Mouse (Mus musculus): ENCODE data around the gene Gabbr1.

The Gabbr1 gene

DNA sequence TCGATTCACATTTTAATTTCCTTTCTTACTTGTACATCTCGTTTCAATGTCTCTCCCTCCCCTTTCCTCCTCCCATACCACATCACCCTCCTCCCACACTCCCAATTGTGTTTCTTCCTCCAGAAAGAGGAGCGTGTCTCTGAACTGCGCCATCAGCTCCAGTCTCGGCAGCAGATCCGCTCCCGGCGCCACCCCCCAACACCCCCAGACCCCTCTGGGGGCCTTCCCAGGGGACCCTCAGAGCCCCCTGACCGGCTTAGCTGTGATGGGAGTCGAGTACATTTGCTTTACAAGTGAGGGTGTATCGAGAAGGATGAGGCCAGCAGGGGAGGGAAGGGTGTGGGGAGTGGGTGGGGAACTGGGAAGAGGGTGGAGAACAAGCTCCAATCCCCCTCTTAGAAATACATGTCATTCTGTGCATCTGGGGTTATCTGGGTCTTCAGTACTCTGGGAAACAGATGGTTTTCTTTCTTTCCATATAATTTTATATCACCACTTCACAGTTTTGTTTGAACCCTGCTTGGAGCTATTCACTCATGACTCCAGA, 27.0 kb downstream of the Gabbr1 start:
- peak; percentile 63 for DNase-seq (ENCODE audit: low read depth, low spot score)

- no peak for DNase-seq (ENCODE audit: low read depth, low spot score)
Measured at GRCm38 (mm10) chr17:37075181-37075580, 29.4 kb downstream of the Gabbr1 start.

- DNase-seq (ENCODE audit: low read depth, low spot score): no peak
Measured at GRCm38 (mm10) chr17:37075766-37076165, 30.0 kb downstream of the Gabbr1 start.

- peak; percentile 83 for DNase-seq (ENCODE audit: low read depth, low spot score)
Measured at GRCm38 (mm10) chr17:37078193-37078592, 32.4 kb downstream of the Gabbr1 start.

GRCm38 (mm10) chr17:37078990-37079389, 33.2 kb downstream of the Gabbr1 start:
- DNase-seq (ENCODE audit: low read depth, low spot score): peak; percentile 96

DNA sequence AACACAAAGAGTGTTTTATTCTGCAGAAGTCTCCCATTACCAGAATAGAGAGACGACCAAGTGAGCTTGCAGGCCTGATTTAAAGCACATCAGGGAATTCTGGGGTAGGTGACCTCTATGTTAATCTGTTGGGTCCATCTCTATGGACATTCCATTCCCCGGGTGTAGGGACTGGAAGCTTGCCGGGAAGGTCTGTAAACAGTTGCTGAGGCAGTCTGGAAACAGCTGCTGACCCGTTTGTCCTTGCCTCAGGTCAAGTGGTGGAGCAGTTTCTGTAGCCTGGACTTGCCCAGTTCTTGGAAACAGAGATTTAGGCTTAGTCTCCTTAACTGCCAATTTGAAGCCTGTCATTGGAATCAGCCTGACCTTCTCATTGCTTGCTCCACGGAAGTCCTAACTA, 34.4 kb downstream of the Gabbr1 start:
- DNase-seq (ENCODE audit: low read depth, low spot score): peak; percentile 78

DNA sequence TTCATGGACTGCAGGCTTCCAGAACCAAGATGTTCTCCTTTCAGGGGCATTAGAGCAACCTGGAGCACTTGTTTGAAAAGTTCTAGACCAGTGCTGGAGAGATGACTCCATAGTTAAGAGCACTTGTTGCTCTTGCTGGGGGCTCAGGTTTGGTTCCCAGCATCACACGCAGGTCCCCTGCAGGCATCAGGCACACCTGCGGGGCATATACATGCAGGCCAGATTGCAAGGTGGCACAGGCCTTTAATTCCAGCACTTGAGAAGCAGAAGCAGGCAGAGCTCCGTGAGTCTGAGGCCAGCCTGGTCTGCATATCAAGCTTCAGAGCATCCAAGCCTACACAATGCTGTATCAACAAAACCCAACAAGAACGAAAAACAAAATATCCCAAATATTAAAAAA, 35.9 kb downstream of the Gabbr1 start:
- no peak for DNase-seq (ENCODE audit: low read depth, low spot score)

DNA sequence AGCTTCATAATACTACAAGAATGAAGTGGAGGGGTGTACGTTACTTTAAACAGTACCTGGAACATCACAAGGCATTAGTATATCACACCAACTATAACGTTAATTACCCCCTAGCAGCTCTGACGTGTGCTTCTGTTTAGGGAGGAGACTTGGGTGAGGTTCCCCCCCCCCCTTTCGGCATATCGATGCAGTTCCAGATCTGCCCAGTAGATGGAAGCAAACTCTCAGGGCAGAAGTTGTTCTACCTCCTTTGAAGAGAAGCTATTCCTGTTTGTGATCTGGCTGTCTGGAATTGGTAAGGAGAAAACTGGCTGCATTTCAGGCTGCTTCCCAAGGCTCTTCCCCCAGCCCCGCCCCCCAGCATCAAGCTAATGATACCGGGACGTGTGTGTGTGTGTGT, 37.6 kb downstream of the Gabbr1 start:
- DNase-seq (ENCODE audit: low read depth, low spot score): peak; percentile 89

DNA sequence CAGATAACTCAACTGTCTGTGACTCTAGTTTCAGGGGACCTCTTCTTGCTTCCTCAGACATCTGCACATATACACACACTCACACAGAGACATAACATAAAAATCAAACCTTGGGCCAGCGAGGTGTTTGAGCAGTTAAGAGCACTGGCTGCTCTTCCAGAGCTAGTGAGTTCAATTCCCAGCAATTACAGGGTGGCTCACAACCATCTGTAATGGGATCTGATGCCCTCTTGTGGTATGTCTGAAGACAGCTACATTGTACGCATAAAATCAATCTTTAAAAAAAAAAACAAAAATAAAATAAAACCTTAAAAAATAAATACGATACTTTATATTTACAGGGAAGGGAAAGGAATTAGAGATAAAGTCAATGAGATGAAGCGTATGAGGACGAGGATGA, 38.9 kb downstream of the Gabbr1 start:
- peak; percentile 63 for DNase-seq (ENCODE audit: low read depth, low spot score)

GRCm38 (mm10) chr17:37085545-37085944, 39.8 kb downstream of the Gabbr1 start:
- DNase-seq (ENCODE audit: low read depth, low spot score): no peak

DNA sequence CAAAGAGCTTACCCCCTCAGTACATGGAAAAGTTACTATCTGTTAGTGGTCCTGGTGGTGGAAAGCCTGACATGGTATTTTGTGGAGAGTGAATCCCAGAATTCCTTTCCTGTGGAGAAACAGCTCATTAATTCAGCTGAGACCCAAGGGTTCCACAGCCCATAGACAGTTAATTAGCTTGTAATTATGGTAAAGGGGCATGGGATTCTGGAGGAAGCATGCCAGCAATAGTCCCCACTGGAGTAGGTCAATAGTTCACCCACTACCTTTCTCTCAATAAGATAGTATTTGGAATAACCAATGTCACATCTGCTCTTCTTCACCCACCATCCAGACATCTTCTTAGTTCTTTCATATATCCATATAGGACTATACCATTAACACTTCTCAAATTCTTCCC, 42.6 kb downstream of the Gabbr1 start, which contains the start of gene Olfr90:
Olfr90 (minus strand) TSS at position 101 of the 400 bp plus-strand sequence.
- DNase-seq (ENCODE audit: low read depth, low spot score): no peak

DNA sequence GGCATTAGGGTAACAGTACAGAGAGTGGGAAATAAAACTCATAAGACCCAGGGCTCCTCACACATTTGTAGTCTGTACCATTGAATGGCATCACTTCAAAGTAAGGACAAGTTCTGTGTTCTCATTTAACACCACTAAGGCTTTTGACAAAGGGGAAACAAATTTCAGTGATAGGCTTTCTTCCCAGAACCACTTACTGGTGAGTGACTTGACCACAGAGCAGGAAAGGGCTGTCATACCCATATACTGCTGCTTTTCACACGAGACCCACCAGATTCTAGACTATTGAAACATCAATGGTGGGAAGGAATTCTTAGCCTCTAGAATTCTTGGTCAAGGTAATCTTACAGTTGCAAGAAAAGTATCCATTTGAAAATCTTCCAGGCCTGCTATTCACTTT, 46.4 kb downstream of the Gabbr1 start:
- no peak for DNase-seq (ENCODE audit: low read depth, low spot score)

- DNase-seq (ENCODE audit: low read depth, low spot score): no peak
Measured at GRCm38 (mm10) chr17:37093289-37093688, 47.5 kb downstream of the Gabbr1 start.

DNA sequence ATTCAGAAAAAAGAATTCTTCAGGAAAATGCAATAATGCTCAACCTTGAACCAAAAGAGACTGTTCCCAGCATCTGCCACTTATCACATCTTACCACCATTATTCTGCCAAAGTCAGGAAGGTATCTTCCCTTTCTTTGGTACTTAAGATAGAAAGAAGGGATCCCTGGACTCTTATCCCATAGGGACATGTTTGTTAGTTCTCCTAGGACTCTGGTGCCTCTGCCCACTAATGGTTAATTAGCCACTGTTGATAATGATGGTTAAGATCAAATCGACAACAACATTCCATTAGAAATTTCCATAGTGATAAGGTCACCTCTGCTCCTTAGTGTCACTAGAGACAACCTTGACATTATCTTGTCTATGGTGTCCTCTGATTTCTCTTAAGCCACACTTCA, 52.4 kb downstream of the Gabbr1 start, which contains the start of gene Olfr91:
Olfr91 (minus strand) TSS at position 101 of the 400 bp plus-strand sequence.
- no peak for DNase-seq (ENCODE audit: low read depth, low spot score)

- DNase-seq (ENCODE audit: low read depth, low spot score): no peak
Measured at GRCm38 (mm10) chr17:37119988-37120387, 74.2 kb downstream of the Gabbr1 start, which contains the start of gene Olfr92. TSS of gene Olfr92 (minus strand) at chr17:37120088.
